Mouse (Mus musculus) testis, postnatal 14 days (tissue): ENCODE measurements at regions not wholly inside any gene's neighbourhood (a gene's known extent, or its start where the extent isn't known, plus 50 kb on each side); places are given as distances from the start of the nearest gene placed in this dataset.

Experiments
- DNase-seq: peaks from one replicate; pipeline ENCODE4 v3.0.0; 2021; ENCODE audit warnings: low spot score

DNA sequence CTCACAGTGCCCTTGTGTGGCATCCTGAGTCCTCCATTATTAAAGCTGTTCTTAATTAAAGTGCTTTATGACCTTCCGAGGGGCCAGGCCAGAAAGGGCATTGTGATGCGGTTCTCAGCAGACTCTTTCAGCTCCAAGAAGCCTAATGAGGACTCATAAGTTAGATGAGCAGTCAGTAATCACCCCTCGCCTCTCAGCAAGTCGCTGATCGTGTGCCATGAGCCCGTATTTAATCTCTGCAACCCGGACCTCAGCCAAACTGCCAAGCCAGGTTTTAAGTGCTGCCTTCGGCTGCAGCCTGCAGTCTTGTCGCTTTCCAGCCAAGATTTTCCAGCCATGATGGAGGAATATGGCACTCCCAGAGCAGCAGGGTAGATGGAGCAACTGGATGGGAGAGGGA is 56.1 kb upstream of the Rbfox1 start:
- no peak for DNase-seq

DNA sequence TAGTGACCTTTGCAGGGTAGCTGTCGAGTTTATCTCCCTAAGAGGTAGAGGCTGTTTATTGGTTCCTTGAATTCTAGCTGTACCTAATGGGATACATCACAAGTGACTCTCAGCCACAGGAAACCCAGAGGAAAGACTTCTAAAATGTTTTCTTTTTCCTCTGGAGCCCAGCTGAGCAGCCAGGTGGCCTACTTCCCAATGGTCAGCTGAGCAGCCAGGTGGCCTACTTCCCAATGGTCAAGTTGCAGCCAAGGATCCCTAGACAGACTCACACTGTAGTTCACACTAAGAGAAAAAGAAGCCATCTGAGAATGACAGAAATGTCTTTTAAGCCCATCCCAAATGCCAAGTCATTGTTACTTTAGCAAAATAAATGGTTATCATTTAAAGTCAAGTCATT is 61.8 kb upstream of the Rbfox1 start:
- no peak for DNase-seq

DNA sequence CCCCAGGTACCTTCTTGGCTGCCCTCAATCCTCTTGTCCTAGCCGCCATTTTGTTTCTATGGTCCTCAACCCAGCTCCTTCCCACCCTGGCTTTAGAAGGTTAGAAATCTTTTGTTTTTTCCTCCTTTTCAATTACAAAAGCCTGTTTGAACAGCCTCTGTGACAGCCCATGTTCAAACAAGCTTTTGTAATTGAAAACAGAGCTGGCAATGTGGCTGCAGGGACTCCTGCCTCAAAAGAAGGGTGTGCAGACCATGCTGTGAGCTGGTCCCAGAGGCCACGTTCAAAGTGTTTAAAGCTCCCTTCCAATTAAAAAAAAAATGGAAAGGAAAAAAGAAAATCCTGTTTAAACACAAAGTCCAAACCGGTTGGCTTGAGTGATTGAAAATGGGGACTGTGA is 68.0 kb upstream of the Rbfox1 start:
- DNase-seq = no peak

DNA sequence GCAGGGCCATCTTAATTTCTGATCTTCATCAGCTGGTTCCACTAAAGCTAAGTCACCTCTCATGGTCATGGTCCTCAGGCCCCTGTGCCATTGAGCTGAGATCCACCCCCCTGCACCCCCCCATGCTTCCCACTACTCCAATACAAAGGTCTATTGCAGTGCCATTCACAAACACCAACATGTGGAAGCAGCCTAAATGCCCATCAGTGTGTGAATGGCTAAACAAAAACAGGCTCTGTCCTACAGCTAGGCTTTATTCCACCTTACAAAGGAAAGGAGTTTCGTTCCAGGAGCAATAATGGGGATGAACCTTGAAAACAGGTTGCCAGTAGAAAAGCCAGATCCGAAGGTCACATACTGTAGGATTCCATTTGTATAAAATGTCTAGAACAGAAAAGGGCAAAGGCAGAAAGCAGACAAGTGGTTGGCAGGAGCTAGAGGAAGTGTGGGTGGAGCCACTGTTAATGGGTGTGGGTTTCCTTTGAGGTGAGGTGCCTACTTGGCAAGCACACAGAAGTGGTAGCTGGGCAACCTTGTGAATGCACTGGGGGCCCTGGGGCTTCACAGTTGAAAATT is 72.8 kb upstream of the Rbfox1 start:
- no peak for DNase-seq

DNA sequence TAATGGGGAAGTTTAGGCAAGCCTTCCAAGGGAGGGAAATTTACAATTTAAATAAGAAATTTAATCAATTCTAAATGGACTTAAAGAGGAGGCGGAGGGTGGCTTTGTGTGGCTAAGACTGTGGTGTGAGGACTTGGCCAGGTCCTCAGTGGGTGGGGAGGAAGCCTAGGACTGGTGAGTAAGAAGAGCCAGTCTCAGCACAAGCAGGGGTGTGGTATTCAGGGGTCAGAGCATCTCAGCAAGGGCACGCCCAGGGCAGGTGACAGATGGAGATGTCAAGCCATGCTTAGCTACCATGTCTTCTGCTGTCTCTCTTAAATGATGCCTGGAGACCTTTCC is 73.5 kb upstream of the Rbfox1 start:
- no peak for DNase-seq

DNA sequence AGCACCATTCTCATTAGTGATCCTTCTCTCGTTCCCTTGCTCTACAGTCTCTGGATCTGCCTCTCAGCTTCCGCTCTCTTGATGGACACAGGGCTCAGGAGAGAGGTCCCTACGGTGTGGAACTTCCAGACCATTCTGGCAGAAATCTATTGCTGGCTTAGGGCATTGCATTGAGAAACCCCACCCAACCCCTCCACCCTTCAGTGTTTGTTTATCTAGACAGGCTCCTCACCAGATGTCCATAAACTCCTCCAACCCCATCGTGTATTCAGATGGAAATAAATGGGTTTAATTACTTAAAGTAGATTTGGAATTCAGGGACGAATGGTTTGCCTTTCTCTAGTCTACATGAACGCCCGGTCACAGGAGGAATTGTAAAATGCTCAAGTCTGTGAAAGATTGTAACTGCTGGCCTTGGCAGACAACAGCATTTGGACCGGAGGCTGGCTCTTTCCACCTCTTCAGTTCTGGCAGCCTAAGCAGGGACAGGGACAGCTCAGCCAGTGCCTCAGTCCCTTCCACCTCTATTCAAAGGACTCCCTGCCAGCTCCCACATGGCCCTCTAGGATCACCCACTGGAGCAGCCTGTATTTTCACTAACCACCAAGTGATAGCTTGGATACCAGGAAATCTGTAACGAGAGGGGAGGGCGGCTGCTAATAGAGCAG is 74.0 kb upstream of the Rbfox1 start:
- no peak for DNase-seq

DNA sequence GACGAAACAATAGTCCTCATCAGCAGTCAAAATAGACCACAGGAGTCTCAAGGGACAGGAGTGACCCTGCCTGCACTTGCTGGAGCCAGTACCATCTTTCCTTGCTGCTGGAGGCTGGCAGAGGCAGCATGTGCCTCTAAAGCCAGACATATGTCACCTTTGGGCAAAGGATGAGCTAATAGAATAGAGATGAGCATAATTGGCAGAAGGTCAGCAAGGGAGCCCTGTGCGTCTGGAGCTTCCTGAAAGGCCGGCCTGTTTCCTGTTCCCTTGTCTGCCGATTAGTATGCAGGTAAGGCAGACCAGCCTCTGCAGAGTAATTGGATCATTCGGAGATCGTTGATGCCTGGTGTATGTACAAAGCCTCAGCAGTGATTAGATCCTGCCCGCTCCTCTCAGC is 87.0 kb upstream of the Rbfox1 start:
- no peak for DNase-seq

DNA sequence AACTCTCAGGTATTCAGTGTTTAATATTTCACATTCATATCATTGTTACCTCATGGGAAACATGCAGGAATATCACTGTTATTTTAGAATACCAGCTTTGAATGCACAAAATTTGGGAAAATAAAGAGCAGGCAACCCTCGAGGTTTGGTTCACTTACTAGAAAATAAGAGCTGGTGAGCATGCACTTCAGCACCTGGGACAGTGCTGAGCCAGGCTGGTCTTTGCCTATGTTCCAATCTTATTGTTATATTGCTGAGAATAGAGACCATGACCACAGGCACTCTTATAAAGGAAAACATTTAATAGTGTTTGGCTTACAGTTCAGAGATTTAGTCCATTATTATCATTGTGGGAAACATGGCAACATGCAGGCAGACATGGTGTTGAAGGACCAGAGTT is 92.9 kb upstream of the Rbfox1 start:
- DNase-seq = no peak

DNA sequence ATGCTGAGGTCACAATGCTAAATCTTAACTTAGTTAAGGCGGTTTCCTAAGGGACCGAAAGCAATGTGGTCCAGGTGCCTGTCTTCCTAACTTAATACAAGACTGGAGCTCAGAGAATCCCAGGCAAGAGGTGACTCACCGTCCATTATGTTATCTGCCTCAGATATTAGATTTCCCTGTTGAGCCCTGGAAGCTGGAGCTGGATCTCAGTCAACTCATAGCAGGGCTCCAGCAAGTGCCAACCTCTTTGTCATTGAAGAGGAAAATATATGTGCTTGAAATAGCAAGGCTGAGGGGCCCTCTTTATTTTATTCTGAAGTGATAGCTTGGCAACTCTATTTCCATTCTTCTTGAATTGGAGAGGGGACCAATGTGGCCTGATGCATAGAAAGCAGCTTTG is 95.0 kb upstream of the Rbfox1 start:
- DNase-seq = no peak

DNA sequence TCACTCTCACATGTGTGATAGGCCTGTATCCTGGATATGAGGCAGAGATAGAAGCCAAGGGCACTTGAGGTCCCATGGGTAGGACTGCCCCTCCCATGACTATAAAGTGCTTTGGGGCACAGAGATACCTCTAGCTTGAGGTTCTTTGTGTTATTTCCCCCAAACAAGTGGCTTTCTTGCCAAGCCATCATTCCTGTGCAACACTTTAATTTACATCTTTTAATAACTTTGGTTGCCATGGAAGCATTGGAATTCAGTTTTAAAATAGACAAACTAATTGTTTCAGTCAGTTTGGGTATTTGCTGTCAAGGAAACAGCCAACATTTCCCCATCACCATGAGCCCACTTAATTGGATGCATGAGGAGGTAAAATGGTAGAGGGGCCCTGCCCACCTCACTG is 97.9 kb upstream of the Rbfox1 start:
- DNase-seq = no peak

DNA sequence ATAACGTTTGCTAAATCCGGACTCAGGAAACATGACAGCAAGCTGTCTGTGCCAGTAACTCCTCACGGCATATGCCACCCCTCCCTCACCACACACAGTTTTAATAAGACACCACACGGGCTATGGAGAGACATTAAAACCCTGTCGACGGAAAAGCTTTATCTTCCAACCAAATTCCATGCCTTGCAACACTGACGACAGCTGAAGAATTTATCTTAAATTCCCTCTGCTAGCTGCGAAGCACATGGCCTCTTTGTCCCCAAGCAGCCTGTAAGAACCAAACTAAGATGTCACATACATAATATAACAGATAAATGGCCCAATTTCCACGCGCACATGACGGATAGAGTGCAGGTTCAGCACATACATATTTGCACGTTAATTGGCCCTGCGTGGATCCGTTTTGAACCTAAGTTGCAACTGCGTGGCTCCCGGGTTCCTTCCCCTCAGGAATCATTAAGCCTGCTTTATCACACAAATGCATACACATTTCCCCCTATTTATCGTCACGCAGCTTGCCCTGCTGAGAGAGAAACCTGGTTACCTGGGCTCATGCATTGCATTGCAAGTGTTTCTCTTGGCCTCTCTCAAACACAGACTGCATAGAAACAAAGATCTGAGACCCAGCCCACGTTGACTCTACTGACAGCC is 118.3 kb upstream of the Rbfox1 start:
- DNase-seq = no peak

DNA sequence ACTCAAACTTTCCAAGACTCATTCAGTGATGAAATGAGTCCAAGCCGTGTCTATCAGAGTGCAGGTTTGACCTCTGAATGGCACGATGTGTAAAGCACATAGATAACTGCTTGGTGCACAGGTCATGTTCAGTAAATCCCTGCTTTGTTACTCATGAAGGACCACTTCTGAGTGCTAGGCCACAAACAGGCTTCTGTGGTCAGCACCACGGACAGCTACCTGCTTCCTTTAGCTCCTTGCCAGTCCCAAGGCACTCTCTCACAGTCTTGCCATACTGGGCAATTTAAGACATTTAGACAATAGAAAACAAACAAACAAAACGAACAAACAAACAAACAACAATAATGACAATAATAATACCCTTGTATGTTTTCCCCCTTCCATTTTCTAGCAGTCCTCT is 120.0 kb upstream of the Rbfox1 start:
- peak; percentile 18 for DNase-seq

DNA sequence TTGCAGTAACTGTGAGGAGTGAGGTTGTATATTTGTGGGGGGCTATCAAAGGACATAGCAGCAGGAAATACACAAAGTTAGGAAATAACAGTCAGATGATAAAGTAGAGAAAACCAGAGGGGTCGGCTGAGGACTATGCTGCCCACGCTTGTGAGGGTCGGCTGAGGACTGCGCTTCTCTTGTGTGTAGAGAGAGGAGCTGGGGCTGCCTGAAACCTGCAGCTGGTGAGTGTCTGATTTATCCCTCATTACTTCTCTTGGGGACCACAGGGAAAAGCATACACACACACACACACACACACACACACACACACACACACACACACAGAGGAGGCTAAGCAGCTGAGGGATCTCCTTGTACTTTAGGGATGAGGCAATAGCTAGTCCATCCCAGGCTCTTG is 124.3 kb upstream of the Rbfox1 start:
- DNase-seq = no peak

DNA sequence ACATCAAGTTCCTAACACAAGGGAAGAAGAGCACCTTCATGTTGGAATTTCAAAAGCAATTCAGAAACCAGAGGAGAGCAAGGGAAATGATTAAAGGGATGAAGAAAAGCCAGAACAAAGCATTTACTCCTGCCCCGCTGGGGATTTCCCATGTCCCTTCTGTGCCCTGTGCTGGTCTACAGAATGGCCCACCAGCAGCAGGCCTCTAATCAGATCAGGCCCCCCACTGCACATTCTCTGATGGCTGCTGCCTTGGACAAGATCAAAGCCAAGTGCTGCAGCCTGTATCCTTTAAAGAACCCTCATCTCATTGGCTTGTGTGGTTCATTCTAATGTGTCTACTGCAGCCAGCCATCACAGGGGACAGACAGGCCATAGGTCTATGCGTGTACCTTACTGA is 126.1 kb upstream of the Rbfox1 start:
- no peak for DNase-seq

DNA sequence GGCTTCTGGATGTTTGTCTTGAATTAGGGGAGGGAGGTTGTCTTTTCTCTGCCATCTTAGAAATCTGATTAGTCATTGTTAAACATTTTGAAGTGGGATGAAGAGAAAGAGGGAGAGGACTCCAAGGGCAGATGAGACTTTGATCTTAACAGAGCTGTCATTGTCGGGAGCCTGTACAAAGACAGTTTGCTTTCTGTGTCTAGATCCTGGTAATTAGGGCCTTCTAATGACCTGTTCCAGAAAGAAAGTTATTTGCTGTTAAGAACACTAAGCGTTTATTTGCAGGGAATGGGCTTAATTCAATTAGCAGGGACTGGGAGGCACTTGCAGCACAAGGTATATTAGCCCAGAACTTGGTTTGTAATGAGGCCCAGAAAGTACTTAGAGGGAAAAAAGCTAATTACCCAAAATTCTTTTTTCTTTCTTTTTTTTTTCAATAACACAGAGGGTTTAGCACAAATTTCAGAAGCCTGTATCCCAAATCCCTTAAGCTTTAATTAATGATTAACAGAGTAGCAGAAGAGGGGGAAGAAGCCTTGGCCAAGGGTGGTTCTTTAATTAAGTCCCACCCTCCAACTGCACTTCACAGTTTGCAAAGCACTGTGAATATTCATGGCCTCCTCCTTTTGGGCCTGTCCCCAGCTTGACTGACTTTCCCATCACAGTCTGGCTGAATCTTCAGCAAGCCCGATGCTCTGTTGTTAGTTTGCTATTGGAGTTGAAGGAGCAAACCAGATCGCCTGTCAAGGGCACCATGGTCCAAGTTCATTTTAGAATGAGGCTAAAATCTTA is 142.2 kb upstream of the Rbfox1 start:
- DNase-seq = no peak

DNA sequence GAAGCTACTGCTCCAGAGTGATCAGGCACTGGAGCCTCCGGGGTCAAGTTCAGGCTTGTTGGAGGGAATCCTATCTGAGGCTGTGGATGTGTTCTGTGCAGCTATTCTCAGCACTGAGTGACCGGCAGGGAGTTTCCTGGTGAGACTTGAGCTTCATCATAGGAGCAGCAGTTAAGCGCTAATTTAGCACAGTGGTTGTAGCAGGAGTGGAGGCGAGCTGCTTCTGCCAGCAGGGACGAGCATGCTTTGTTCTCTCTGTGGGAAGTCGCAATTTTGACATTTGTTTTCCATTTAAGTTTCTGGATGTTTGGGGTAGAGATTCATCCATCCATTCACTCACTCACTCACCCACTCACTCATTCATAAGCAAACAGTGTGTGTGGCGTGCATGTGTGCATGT is 144.4 kb upstream of the Rbfox1 start:
- DNase-seq = no peak

DNA sequence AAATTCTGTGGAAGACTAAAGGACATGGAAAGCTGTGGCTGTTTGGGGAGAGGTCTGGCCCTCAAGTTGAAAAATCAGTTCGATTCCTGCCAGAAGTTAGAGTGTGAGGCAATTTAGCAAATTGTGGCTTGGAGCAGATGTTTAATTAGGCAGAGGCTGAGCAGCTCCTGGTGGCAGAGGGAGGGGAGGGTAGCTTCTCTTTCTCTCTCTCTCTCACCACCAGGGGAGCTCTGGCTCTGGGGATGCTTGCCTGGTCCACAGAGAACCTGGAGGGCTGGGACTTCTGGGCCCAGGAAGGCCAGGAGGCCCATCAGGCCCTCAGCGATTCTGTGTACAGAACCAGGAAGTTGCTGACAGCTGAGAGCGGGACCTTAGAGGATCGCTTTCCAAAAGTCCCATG is 151.5 kb upstream of the Rbfox1 start:
- DNase-seq = no peak

DNA sequence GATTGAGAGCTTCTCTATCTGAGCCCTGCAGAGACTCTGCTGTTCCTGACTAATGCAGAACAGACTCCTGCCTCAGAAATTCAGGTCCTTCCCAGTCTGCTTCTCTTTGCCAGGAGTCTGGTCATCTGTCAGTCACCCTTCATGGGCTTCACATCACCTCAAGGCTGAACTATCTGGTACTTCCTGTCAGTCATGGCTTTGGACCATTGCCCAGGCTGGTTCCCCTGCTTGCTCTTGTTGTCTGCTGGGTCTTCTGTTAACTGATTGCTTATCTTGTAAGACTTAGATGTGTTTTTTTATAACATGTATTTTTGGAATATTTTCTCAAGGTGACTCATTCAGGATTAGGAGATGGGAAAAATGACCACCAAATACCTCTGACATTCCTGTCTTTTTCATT is 162.6 kb upstream of the Rbfox1 start:
- DNase-seq = no peak

DNA sequence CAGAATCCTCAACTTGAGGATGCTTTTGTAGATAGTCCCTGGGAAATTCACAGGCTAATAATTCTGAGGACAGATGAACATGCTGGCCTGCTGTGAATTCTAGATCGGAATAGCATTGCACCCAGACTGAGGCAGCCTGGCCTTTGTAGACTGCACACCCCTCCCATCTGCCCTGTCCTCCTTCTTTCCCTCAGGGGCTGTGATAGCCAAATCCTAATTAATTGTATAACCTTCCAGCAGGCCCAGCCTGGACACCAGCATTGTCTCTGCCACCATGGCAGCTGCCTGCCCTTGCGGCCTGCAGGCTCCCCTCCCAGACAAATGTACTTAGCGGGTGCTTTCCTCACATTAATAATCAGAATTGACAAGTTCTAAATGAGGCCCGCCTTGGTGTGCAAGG is 171.7 kb upstream of the Rbfox1 start:
- DNase-seq = no peak

DNA sequence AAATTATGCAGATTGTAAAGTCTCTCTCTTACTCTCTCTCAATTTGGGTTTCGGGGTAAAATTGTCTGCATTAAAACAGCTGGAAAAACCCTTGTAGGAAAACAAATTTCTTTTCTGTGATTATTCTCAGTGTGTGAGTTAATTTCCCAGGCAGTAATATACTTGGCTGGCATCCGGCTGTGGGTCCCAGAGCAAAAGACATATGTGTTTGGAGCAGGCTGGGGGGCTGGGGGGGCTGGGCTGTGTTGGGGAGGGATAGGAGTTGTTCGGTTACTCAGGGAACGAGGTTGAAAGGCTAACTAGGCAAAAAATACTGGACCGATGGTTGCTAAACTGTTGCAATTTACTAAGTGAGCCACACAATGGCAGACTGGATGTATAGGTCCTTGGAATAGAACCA is 175.3 kb upstream of the Rbfox1 start:
- DNase-seq = no peak

DNA sequence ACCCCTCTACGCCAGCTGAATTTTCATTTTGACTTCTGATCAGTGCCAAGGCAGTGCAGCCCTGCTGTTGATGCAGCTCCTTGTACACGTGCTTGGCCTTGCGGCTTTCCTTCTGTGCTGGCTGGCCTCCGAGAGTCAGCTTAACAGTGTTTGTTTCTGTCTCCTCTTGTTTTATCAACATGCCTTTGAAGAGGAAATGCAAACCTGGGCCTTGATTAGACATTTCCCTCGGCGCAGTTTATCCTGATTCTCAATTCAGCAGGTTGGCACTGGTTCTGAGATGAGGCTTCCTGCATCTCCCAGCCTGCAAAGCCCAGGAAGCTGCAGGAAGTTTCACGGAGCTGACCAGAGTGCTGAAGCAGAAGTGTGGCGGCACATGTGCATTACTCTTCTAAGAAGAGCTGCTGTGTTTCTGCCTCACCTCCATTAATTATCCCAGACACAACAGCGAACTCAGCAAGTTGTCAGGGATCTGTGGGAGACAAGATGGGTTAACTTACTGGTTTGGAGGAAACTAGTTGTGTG is 184.4 kb upstream of the Rbfox1 start:
- peak; percentile 7 for DNase-seq

DNA sequence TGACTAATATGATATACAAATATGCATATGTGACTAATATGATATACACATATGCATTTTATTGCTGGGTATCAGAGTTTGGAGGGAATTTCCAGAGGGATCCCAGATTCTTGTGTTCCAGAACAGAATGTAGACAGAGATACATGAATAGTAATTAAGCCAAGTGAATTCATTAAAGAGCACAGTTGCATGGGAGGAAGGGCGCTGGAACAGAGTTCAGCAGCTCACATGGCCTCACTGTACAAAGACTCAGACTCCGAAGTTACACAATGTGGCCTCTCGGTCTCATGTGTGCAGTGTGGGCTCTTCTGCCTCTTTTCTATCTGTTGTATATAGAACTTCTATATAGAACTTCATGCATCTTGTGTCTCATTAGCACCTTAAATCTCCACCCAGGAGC is 196.8 kb upstream of the Rbfox1 start:
- no peak for DNase-seq

DNA sequence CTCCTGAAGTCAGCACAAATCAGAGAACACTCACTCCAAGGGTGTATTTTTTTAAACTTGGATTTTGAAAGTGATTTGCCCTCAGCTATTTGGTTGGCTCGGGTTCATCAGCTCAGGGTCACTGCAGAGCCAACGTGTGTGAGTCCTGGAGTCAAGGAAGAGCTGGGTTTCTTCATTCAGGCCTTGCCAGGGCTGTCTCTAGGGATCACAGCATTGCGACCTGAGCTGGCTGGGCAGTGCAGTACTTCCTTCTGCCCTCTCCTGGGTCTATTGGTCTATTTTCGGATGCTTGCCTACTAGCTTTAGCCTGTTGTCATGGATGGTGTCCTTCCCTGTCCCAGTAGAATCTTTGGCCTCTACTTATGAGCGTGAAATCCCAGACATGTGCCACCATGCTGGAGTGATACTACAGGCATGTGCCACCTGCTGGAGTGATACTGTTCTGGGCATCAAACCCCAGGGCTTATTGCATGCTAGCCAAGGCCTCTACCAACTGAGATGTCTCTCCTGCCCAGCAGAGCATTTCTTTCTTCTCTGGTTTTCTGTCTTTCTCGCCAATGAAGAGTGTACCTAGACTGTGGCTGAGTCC is 211.7 kb upstream of the Rbfox1 start:
- DNase-seq = no peak
